Mouse (Mus musculus) thymus, adult 2 months (tissue): ENCODE data around the gene Bdkrb2.

Source experiments
- CTCF ChIP-seq: fragments of 200-500 bp; IDR thresholded peaks from 2 replicates; pipeline ENCODE4 v1.5.1; 2012; ENCODE audit warnings: mild to moderate bottlenecking, control low read depth, low read length, moderate library complexity, borderline replicate concordance; ENCODE audit not compliant: control insufficient read depth, poor library complexity, insufficient read depth; ENCODE audit errors: extremely low read depth
- POLR2A ChIP-seq: fragments of 200-500 bp; IDR thresholded peaks from 2 replicates; pipeline ENCODE4 v1.6.1; 2012; ENCODE audit warnings: mild to moderate bottlenecking, low read length, control low read depth, moderate library complexity; ENCODE audit not compliant: control insufficient read depth, poor library complexity, insufficient read depth; ENCODE audit errors: extremely low read depth

DNA sequence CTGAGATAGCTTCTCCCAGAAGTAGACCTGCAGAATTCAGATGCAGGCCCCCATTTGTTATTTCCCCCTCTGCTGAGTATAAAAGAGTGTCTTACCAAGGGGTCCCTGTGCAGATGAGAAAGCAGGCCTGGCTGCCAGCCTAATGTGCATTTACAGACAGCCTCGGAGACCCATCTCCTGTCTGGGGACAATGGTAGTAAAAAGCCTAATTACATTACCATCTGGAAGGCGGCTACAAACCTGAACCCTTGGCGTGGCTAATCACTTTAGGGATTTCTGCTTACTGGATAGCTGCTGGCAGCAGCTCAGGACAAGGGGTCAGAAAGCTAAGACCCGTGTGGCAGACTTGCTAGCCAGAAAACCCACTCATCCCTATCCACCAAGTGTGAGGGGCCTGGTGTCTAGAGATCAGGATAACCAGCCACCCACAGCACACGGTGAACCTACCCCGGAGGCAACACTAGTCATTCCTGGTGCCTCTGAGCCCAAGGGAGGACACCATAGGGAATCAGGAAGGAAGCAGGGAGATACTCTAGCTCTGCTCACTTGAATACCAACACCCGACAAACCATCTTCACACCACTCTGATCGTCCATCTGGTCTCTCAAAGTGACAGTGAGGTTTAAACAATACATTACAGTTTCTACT is 31.2 kb upstream of the Bdkrb2 start:
- TF ChIP-seq POLR2A: no peak
- TF ChIP-seq CTCF: no peak
